8 mouse cellular contexts compared by ENCODE assay signal in genomic region chr14:24132092-24132491, GRCm38 (mm10).
DNase-seq lines count a peak whose midpoint lies in the region; ATAC-seq lines count a peak whose summit lies in the region.

No protein-coding gene starts in this region.

- H3K27ac ChIP-seq in kidney, embryonic 14.5 days (ENCODE audit: low read depth, low read length) = no peak overlapping the region

- WGBS in kidney, embryonic 14.5 days = 37% methylated on average over 4 of the region's 4 CpGs

- peaks cover 32% of the 10 kb centered on the region for H3K36me3 ChIP-seq in kidney, embryonic 14.5 days (ENCODE audit: control insufficient read depth, insufficient read depth, low read length)

- H3K4me3 ChIP-seq in kidney, embryonic 14.5 days (ENCODE audit: low read length) = no peak overlapping the region

- no peak overlapping the region for H3K4me2 ChIP-seq in kidney, embryonic 14.5 days (replicated peaks; ENCODE audit: low read depth, low read length)

- H3K9ac ChIP-seq in kidney, embryonic 14.5 days (ENCODE audit: low read depth, low read length) = no peak overlapping the region

- H3K9me3 ChIP-seq in kidney, embryonic 14.5 days (ENCODE audit: control insufficient read depth, low read length) = no peaks in the 10 kb centered on the region

- DNase-seq in kidney, adult 11 months = peak; percentile 35
- peak; percentile 8 for DNase-seq in CD4-positive helper T cell, adult 2 months (ENCODE audit: low read depth, low spot score)
- peak; percentile 77 for DNase-seq in R1 (ENCODE audit: low read depth, low spot score)
- peak; percentile 20 for DNase-seq in forelimb bud, embryonic 11.5 days (ENCODE audit: low read depth, low spot score)
- DNase-seq in cerebellum, postnatal 36 days = no peak
- no peak for DNase-seq in cerebellum, adult 11 months

- ATAC-seq in kidney, embryonic 14.5 days (ENCODE audit: low FRiP score, low TSS enrichment) = no peak
- peak; percentile 65 for ATAC-seq in megakaryocyte-erythroid progenitor cell, adult 5-6 weeks (replicated peaks; ENCODE audit: low FRiP score, low TSS enrichment, poor library complexity, severe bottlenecking)

- no peaks in the 10 kb centered on the region for H3K27me3 ChIP-seq in kidney, embryonic 14.5 days (ENCODE audit: control insufficient read depth, insufficient read depth, low read length)

- H3K4me1 ChIP-seq in kidney, embryonic 14.5 days (ENCODE audit: control insufficient read depth, insufficient read depth, low read length) = no peaks in the 10 kb centered on the region

Comparison
In these comparisons a context has a peak if more than half of its experiments do, and no peak if none do; other contexts are left out.
1. DNase-seq: peak in kidney, adult 11 months (single experiment), CD4-positive helper T cell, adult 2 months (single experiment), R1 (single experiment) and forelimb bud, embryonic 11.5 days (single experiment); none in cerebellum, postnatal 36 days (0 of 2) and cerebellum, adult 11 months (single experiment).